Mouse (Mus musculus): Measurements from ENCODE around the gene Nfu1. TPM values are rescaled to one million over a fixed set of nuclear protein-coding genes. Genes with fewer than 3 reads are reported as not detected.
A peak's percentile ranks its signal among the peaks of the same experiment; 100 is the strongest.
"Not testable (repeated sequence)": the region's sequence is repeated elsewhere in the genome, so short reads cannot be mapped to it uniquely, and the experiment has no call there.

Gene Nfu1
- total RNA-seq, 2 experiments from 2014 or later, result 57.3 to 60.5 TPM

GRCm38 (mm10) chr6:86996629-86997307, 12.3 kb upstream of the Nfu1 start:
- H3K27ac ChIP-seq, result peak overlapping the region; percentile 63
- TF ChIP-seq CTCF (conservative IDR thresholded peaks at IDR 0.05), result no peak
- H3K4me3 ChIP-seq, result no peak overlapping the region
- DNase-seq (ENCODE audit: low spot score in 2 of 2), result peak; percentile 30 to 38

DNA sequence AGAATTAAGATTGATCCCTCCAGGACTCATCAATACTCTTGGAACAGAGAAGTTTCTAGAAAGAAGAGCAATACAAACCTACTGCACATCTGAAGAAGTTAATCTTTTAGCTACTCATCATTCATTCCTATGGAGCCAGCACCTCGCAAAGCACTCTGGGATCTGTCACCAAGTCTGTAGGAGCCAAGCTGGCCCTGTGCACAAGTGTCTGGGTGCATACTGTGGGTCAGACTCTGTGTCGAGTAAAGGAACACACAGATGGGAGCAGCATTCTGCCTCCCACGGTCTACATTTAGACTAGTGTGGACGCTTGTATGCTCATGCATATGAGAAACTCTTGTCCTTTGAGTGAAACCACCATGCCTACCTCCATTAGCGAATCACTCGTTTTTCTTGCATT, 11.7 kb upstream of the Nfu1 start:
- H3K27ac ChIP-seq, result 0 out of 2 replicates have a peak overlapping the region, but pooled peaks have one; percentile 63
- TF ChIP-seq CTCF (conservative IDR thresholded peaks at IDR 0.05), result no peak
- DNase-seq (ENCODE audit: low spot score in 2 of 2), result no peak
- no peak overlapping the region for H3K4me3 ChIP-seq

- Histone ChIP-seq H3K4me3 (no peak overlapping the region), H3K27ac (peak overlapping the region; percentile 46)
- TF ChIP-seq CTCF (conservative IDR thresholded peaks at IDR 0.05), result no peak
- DNase-seq (ENCODE audit: low spot score in 2 of 2), result no peak
Observed at GRCm38 (mm10) chr6:87001995-87002394, 7.0 kb upstream of the Nfu1 start.

- Histone ChIP-seq H3K27ac (peak overlapping the region; percentile 46), H3K4me3 (peak overlapping the region; percentile 23; the same call in 1 of the 2 replicates)
- DNase-seq (ENCODE audit: low spot score in 2 of 2), result peak; percentile 71 to 83
- peak; percentile 97 for TF ChIP-seq CTCF (conservative IDR thresholded peaks at IDR 0.05)
Observed at GRCm38 (mm10) chr6:87002521-87003055, 6.4 kb upstream of the Nfu1 start.

- H3K27ac ChIP-seq, result no peak overlapping the region
- no peak overlapping the region for H3K4me3 ChIP-seq
- TF ChIP-seq CTCF (conservative IDR thresholded peaks at IDR 0.05), result no peak
- DNase-seq (ENCODE audit: low spot score in 2 of 2), result no peak
Observed at GRCm38 (mm10) chr6:87004099-87004498, 4.9 kb upstream of the Nfu1 start.

- no peak for DNase-seq (ENCODE audit: low spot score in 2 of 2)
- no peak for TF ChIP-seq CTCF (conservative IDR thresholded peaks at IDR 0.05)
- no peak overlapping the region for H3K27ac ChIP-seq
- H3K4me3 ChIP-seq, result no peak overlapping the region
Observed at GRCm38 (mm10) chr6:87005577-87005976, 3.5 kb upstream of the Nfu1 start.

GRCm38 (mm10) chr6:87009692-87010328, 774 bp downstream of the Nfu1 start:
- no peak for TF ChIP-seq CTCF (conservative IDR thresholded peaks at IDR 0.05)
- peak; percentile 94 to 95 for DNase-seq (ENCODE audit: low spot score in 2 of 2)
- H3K27ac ChIP-seq, result peak overlapping the region; percentile 97
- H3K4me3 ChIP-seq, result peak overlapping the region; percentile 80

GRCm38 (mm10) chr6:87016916-87017315, 7.9 kb downstream of the Nfu1 start:
- peak; percentile 79 for TF ChIP-seq CTCF (conservative IDR thresholded peaks at IDR 0.05)
- no peak overlapping the region for H3K27ac ChIP-seq
- H3K4me3 ChIP-seq, result no peak overlapping the region
- peak in 1 of 2 experiments; percentile 58 for DNase-seq (ENCODE audit: low spot score in 2 of 2)

DNA sequence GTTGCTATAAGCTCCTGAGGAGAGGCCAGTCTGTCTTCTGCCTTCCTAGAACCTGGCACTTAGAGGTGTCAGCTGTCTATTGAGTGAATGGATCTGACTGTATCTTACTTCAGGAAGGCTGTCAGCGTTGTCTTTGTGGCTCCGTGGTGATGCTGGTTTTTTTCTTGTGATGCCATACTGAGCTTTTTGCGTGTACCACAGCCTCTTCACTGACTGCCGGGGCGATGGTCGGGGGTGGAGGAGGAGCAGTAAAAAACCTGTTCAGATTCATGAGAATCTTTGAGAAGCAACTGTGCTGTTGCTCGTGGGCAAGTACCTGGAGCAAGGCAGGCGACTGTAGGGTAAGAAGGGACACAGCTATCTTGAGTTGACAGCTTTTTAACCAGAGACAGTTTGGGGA, 9.8 kb downstream of the Nfu1 start:
- no peak overlapping the region for H3K27ac ChIP-seq
- no peak for TF ChIP-seq CTCF (conservative IDR thresholded peaks at IDR 0.05)
- DNase-seq (ENCODE audit: low spot score in 2 of 2), result no peak
- H3K4me3 ChIP-seq, result no peak overlapping the region

DNA sequence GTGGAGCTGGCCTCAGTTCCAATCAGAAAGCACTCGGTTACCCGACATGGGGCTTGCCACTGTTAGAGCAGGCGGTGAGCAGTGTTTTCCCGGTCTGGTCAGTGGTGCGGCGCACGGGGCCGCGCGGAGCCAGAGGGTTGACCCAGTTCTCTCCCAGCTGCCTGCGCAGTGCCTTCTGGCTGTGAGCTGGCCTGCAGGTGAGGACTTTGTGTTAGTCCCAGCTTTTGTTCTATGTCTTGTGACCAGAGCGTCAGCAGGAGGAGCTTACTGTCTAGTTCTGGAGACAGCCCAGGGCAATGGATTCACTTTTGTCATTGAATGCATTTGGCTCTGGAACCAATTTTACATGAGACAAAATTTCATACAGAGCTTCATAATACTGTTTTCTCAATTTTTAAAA, 12.8 kb downstream of the Nfu1 start:
- no peak for TF ChIP-seq CTCF (conservative IDR thresholded peaks at IDR 0.05)
- DNase-seq (ENCODE audit: low spot score in 2 of 2), result no peak
- H3K27ac ChIP-seq, result no peak overlapping the region
- H3K4me3 ChIP-seq, result no peak overlapping the region

- TF ChIP-seq CTCF (conservative IDR thresholded peaks at IDR 0.05), result no peak
- no peak for DNase-seq (ENCODE audit: low spot score in 2 of 2)
- no peak overlapping the region for H3K4me3 ChIP-seq
- no peak overlapping the region for H3K27ac ChIP-seq
Observed at GRCm38 (mm10) chr6:87026980-87027379, 17.9 kb downstream of the Nfu1 start.

- Histone ChIP-seq H3K27ac (no peak overlapping the region), H3K4me3 (no peak overlapping the region)
- DNase-seq (ENCODE audit: low spot score in 2 of 2), result no peak
- TF ChIP-seq CTCF (conservative IDR thresholded peaks at IDR 0.05), result no peak
Observed at GRCm38 (mm10) chr6:87028881-87029280, 19.8 kb downstream of the Nfu1 start.

GRCm38 (mm10) chr6:87031310-87031709, 22.3 kb downstream of the Nfu1 start:
- not testable (repeated sequence) for DNase-seq (ENCODE audit: low spot score in 2 of 2); H3K27ac ChIP-seq; H3K4me3 ChIP-seq

DNA sequence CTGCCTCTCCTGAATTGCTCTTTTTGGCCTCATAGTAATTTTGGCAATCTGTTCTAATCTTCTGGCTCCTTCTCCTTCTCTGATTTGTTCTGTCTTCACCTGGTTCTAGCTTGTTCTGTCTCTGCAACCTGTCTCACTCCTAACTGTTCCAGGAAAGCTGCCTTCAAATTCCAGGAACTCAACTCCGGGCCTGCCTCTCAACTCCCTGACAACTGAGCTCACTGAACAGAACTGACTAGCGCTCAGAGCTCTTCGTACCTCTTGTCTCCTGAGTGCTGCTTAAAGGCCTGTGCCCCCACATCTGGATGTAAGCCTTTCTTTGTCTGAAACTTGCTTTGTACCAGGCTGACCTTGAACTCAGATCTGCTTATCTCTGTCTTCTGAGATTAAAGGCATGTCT, 23.4 kb downstream of the Nfu1 start:
- no peak overlapping the region for H3K27ac ChIP-seq
- DNase-seq (ENCODE audit: low spot score in 2 of 2), result no peak
- no peak overlapping the region for H3K4me3 ChIP-seq
- no peak for TF ChIP-seq CTCF (conservative IDR thresholded peaks at IDR 0.05)
